Mouse (Mus musculus) ES-E14 (cell line): ENCODE measurements around the gene Mapkapk2.

Source experiments
- CHD2 ChIP-seq: IDR thresholded peaks from 2 replicates; pipeline ENCODE4 v1.6.1; 2014; ENCODE audit warnings: mild to moderate bottlenecking, low read depth, low read length, inconsistent platforms
- HCFC1 ChIP-seq: IDR thresholded peaks from 2 replicates; pipeline ENCODE4 v1.6.1; 2012; ENCODE audit warnings: low read length, inconsistent platforms, borderline replicate concordance; ENCODE audit not compliant: insufficient read depth
- MAFK ChIP-seq: IDR thresholded peaks from 2 replicates; pipeline ENCODE4 v1.6.1; 2014; ENCODE audit warnings: mild to moderate bottlenecking, low read depth, low read length, inconsistent platforms; ENCODE audit not compliant: insufficient read depth
- ZC3H11A ChIP-seq: IDR thresholded peaks from 2 replicates; pipeline ENCODE4 v1.6.1; 2012; ENCODE audit warnings: low read depth, mild to moderate bottlenecking, inconsistent platforms, low read length, borderline replicate concordance

DNA sequence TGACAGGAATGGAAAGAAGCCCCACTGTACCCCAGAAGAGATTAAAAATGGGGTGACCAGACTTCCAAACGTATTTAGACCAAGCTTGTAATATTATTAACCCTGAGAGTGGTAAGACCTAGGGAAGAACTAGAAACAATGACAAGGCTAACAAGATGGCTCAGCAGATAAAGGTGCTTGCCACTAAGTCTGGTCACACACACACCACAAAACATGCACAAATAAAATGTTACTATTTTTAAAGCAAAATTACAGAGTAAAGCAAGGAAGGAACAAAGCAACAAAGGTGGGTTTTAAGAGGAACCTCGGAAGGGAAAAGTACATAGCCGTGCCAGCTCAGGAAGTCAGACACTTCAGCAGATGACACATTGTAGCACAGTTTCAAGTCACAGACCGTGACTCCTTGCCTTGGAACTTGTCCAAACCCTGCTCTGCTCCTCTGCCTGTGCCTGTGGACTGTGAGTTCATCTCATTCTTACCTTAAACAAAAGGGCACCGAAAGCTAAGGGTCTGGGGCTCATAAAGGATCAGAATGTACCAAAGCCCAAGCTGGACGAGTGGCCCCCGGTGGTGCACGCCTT is 37.4 kb upstream of the Mapkapk2 start:
- TF ChIP-seq ZC3H11A (no peak), CHD2 (no peak), MAFK (no peak), HCFC1 (no peak)
